Mouse (Mus musculus) liver, embryonic 14.5 days (tissue): ENCODE results near the gene Satb2.

Source experiments
- CTCF ChIP-seq: IDR thresholded peaks from 2 replicates; pipeline ENCODE4 v1.5.1; 2016; ENCODE audit warnings: antibody characterized with exemption, low read depth, control low read depth
- EP300 ChIP-seq: IDR thresholded peaks from 2 replicates; pipeline ENCODE4 v1.6.1; 2016; ENCODE audit warnings: antibody characterized with exemption, low read depth

DNA sequence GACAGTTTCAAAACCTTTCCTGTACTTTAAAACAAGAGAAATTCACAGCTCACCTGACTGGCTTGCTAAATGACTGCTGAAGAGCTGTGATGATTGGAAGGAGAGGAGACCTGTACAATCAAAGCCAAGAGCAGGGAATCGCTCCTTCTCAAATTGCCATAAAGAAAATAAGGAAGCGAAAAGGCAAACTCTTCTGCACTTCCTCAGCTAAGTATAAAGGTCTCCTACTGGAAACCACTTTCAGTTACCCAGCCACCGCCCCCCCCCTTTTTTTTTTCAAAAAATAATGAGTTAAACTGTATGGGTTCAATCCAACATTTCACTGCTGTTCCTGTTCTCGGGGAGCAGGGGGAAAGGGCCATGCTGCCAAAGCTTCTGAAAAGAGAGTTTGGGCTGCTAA, 15.2 kb downstream of the Satb2 start:
- no peak for TF ChIP-seq CTCF
- no peak for TF ChIP-seq EP300
